Mouse (Mus musculus) spleen, adult 2 months (tissue): ENCODE results near the gene Vwa8.

ENCODE experiments used
- CTCF ChIP-seq: fragments of 200-500 bp; IDR thresholded peaks from 2 replicates; pipeline ENCODE4 v1.5.1; 2011; ENCODE audit warnings: mild to moderate bottlenecking, inconsistent platforms; ENCODE audit not compliant: insufficient read depth, insufficient read length, insufficient replicate concordance; ENCODE audit errors: extremely low read depth
- POLR2A ChIP-seq: fragments of 200-500 bp; IDR thresholded peaks from 2 replicates; pipeline ENCODE4 v1.6.1; 2011; ENCODE audit warnings: low read depth, low read length, inconsistent platforms

GRCm38 (mm10) chr14:79086006-79086405, 237.2 kb downstream of the Vwa8 start:
- TF ChIP-seq CTCF: no peak
- TF ChIP-seq POLR2A: no peak
